Mouse (Mus musculus): Measurements from ENCODE around the gene Cttnbp2. TPM values are rescaled to one million over a fixed set of nuclear protein-coding genes. Genes with fewer than 3 reads are reported as not detected.
"Not testable (repeated sequence)": the region's sequence is repeated elsewhere in the genome, so short reads cannot be mapped to it uniquely, and the experiment has no call there.

Gene Cttnbp2
- total RNA-seq, 2 experiments from 2014 or later: 122 to 131 TPM

DNA sequence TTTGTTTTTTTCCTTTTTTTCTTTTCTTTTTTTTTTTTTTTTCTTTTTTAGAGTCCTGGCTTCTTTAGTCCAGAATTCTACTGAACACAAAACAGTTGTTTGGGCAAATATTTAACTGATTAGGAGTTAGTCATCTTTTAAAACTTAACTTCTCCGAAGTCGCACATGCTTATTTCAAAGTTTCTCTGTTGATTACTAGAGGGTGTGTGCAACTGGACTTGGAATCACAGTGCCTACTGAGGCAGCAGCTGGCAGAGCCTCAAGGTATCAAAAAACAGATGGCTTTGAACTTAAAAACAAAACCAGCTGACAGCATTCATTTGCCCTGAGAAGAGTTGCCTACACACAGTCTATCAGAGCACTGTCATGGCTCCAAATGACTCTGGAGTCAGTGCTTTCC is 82.8 kb downstream of the Cttnbp2 start:
- intact Hi-C loops (cut with DNase I): no loop called here
- no peak for DNase-seq (ENCODE audit: extremely low spot score in 1 of 2, low spot score in 2 of 2)

GRCm38 (mm10) chr6:18430062-18430461 is 84.6 kb downstream of the Cttnbp2 start:
- intact Hi-C loops (cut with DNase I): no loop called here
- DNase-seq (ENCODE audit: extremely low spot score in 1 of 2, low spot score in 2 of 2): no peak

- no peak for DNase-seq (ENCODE audit: extremely low spot score in 1 of 2, low spot score in 2 of 2)
- intact Hi-C loops (cut with DNase I): loop anchor here (5.0 kb wide), 1 partner anchor 87 kb away; the partner anchor contains the start of gene Cttnbp2
Measured at GRCm38 (mm10) chr6:18424822-18425221, 89.8 kb downstream of the Cttnbp2 start.

GRCm38 (mm10) chr6:18424367-18424766 is 90.3 kb downstream of the Cttnbp2 start:
- intact Hi-C loops (cut with DNase I): no loop called here

DNA sequence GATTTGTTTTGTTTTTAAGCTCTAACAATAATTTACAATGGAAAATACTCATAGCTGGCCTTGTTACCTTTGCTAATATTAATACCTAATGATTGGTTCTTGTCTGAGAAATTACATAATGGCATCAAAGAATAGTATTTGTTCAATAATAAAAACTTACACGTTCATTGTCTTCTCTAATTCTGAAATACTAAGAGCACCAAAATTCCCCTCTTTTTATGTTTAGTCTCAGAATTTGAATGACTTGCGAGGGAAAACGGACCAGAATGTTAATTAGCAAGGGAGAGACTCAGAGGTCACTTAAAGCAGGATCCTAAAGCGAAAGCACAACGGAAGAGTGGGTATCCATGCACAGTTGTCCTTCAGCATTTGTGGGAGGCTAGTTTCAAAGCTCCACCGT is 91.5 kb downstream of the Cttnbp2 start:
- DNase-seq (ENCODE audit: extremely low spot score in 1 of 2, low spot score in 2 of 2): no peak
- intact Hi-C loops (cut with DNase I): no loop called here

More at GRCm38 (mm10) chr6:18424367-18424766, 90.3 kb downstream of the Cttnbp2 start:
- peak in 1 of 2 experiments; percentile 31 for DNase-seq (ENCODE audit: extremely low spot score in 1 of 2, low spot score in 2 of 2)

DNA sequence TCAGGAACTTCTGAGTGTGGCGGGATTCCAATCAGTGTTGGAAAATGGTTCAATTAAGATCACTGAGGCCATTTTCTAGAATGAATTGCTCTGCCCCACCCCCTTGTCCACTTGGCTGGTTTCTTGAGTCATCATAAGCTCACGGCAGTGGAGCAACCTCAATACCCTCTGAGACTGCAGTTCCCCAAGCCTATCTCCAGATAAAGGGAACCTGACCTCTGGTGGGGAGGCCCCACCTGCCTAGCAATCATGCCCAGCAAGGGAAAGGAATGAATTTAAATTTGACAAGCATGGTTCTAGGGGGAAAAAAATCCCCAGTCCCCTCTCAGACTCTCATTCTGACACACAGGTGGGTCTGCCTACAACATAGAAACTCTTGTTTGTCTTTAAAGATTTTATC is 93.1 kb downstream of the Cttnbp2 start:
- intact Hi-C loops (cut with DNase I): no loop called here
- no peak for DNase-seq (ENCODE audit: extremely low spot score in 1 of 2, low spot score in 2 of 2)

GRCm38 (mm10) chr6:18420660-18421059 is 94.0 kb downstream of the Cttnbp2 start:
- no peak for DNase-seq (ENCODE audit: extremely low spot score in 1 of 2, low spot score in 2 of 2)
- intact Hi-C loops (cut with DNase I): no loop called here

DNA sequence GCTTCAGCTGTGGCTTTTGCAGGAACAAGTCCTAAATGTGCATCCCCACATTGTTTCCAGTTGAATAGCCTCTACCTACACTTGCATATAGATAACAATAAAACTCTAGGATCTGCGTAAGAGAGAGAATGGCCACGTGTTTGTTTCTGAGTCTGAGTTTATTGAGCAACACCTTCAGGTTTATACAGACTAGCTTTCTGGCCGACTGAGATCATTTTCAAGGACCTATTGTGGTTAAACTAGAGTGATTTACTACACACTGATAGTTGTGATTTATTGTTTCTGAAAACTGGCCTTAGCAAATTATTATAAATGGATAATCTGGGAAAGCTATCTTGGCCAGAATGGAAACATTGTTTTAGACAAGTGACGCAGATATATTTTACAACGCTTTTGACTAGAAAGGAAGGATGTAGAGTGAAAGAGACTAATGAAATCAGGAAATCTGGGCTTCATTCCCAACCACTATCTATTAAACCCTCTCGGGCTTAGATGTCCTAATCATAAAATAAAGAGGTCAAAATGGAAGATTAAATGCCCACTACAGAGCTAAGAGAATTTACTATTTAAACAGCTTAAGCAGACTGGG is 96.7 kb downstream of the Cttnbp2 start:
- intact Hi-C loops (cut with DNase I): no loop called here
- no peak for DNase-seq (ENCODE audit: extremely low spot score in 1 of 2, low spot score in 2 of 2)

DNA sequence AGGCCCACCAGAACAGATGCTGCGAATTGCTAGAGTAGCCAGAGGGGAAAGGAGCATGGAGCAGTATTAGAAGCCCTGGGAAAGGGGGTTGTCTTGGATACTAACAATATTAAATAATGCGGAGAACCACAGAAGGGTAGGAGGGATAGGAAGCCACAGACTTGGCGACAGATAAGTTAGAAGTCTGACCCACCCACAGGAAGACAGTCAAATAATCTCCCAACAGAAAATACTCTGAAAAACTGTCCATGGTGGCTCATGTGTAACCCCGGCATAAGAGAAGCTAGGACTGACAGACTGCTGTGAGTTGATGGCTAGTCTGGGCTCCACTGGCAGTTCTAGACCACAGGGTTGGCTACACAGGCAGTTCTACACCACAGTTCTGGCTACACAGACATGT is 98.7 kb downstream of the Cttnbp2 start:
- no peak for DNase-seq (ENCODE audit: extremely low spot score in 1 of 2, low spot score in 2 of 2)
- intact Hi-C loops (cut with DNase I): no loop called here

GRCm38 (mm10) chr6:18411505-18412225 is 103.0 kb downstream of the Cttnbp2 start:
- intact Hi-C loops (cut with DNase I): no loop called here
- no peak for DNase-seq (ENCODE audit: extremely low spot score in 1 of 2, low spot score in 2 of 2)

DNA sequence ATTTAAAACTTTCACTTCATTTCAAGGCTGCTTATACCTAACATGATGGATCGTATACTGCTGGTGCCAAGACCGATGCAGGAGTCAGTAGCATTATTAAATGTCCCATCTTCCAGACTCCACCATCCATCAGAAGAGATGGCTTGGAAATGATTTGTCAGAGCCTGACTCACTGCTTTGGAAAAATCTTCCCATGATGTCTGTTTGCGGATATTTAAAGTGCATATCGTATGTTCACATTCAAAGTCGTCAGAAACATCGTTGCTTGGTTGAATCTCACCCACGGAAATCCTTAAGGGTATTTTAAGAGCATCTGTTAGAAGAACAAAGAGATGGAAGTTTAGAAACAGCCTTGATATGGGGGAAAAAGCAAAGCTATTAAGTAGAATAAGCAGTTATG is 106.2 kb downstream of the Cttnbp2 start:
- DNase-seq (ENCODE audit: extremely low spot score in 1 of 2, low spot score in 2 of 2): no peak
- intact Hi-C loops (cut with DNase I): no loop called here

- intact Hi-C loops (cut with DNase I): no loop called here
- DNase-seq (ENCODE audit: extremely low spot score in 1 of 2, low spot score in 2 of 2): no peak
Measured at GRCm38 (mm10) chr6:18401066-18401674, 113.5 kb downstream of the Cttnbp2 start.

DNA sequence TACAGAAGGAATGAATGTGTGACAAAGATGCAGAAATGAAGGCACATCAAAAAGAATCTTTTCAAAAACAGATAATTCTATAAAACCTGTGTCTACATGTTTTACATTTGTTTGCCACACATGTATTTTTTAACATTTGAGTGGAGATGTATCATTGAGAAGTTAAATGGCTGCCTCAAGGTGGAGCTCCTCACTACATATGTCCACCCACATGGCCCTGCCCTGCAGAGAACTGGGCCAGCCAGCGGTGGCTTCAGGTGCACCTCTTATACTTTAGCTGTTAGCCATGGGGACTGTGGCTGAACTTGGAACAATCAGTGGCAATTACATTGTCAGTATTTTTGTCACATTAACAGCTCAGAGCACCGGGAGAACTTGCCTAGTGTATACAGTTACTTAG is 133.3 kb downstream of the Cttnbp2 start:
- intact Hi-C loops (cut with DNase I): no loop called here
- DNase-seq (ENCODE audit: extremely low spot score in 1 of 2, low spot score in 2 of 2): no peak

DNA sequence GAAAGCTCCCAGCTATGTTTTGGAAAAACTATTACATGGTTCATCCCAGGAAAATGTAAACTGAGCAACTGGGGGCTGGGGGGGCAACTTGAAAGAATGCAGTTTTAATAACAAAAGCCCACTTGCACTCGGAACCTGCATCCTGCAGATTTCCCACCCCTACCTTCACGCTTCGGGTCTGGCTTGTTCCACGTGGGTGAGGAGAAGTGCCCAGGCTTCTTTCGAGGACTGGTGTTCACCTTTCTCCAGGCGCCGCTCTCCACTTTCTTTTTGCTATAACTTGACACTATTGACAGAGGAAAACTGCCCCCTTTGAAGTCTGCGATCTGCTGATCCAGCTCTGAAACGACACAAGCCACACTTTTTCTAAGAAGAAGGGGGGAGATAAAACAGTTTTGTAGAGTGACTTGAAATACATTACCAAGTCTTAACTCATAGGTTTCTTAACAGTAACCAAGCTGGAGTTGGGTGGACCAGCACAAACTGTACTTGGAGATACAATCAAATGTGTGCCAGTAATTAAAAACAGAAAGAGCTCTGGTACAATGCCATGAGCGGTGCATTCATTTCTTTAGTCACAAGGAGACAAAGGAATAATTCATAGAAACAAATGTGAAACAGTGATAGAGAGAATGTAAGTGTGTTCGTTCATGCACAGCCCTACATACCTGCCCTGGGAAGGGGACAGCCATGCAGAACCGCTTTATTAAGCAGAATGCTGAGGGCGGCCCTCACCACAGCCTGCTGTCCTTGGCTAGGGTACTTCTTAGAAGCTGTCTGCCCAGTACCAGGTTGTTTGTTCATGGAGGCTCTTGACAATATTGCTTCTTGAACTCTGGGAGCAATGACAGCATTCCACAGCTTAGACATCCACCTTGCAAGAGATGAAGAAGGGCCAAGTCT is 134.1 kb downstream of the Cttnbp2 start:
- DNase-seq (ENCODE audit: extremely low spot score in 1 of 2, low spot score in 2 of 2): no peak
- intact Hi-C loops (cut with DNase I): no loop called here

GRCm38 (mm10) chr6:18377755-18378154 is 136.9 kb downstream of the Cttnbp2 start:
- intact Hi-C loops (cut with DNase I); DNase-seq (ENCODE audit: extremely low spot score in 1 of 2, low spot score in 2 of 2): not testable (repeated sequence)

- intact Hi-C loops (cut with DNase I): loop anchor here (5.0 kb wide), 1 partner anchor 287 kb away; no protein-coding TSS in a partner anchor
- DNase-seq (ENCODE audit: extremely low spot score in 1 of 2, low spot score in 2 of 2): no peak
Measured at GRCm38 (mm10) chr6:18374744-18375143, 139.9 kb downstream of the Cttnbp2 start.

- intact Hi-C loops (cut with DNase I): loop anchor here (2.0 to 5.0 kb wide), 2 partner anchors 237 to 286 kb away; no protein-coding TSS in a partner anchor
- DNase-seq (ENCODE audit: extremely low spot score in 1 of 2, low spot score in 2 of 2): no peak
Measured at GRCm38 (mm10) chr6:18373652-18374051, 141.0 kb downstream of the Cttnbp2 start.

DNA sequence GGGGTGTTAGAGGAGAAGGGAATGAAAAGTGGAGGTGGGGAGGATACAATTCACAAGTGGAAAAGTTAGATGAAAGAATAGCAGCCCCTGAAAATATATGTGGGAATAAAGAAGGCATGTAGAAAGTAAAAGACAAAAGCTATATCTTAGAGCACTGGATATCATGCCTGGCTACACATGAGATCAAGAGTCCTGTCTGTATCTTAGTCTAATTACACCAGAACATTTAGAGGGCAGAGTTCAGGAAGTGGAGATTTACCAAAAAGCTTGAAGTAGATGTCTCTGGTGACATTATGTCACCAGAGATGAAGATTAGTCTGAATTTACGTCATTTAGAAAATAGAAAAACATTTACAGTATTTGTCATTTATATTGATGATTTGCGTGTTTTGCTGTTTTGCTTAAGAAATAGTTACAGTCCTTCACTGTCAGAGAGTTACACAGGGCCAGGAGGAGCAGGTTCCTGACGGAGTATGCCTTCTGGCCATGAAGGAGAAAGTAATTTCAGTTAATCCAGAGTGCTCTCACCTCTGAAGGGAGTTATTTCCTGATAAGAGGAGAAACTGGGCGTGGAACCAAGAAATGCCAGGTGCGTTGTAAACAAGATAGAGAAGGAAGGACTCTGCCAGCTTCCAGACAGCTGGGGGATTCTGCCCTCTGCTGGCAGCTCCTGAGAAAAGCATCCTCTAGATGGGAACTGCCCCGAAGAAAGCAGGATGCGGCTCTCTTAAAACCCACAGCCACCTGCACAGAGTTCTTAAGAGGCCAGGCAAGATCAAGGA is 142.0 kb downstream of the Cttnbp2 start:
- intact Hi-C loops (cut with DNase I): loop anchor here (2.0 to 5.0 kb wide), 2 partner anchors 236 to 285 kb away; no protein-coding TSS in a partner anchor
- DNase-seq (ENCODE audit: extremely low spot score in 1 of 2, low spot score in 2 of 2): peak; percentile 34 to 61

All from left cerebral cortex, postnatal 10 days (tissue).